Mouse (Mus musculus): ENCODE data around the gene Bpi. TPM values are rescaled to one million over a fixed set of nuclear protein-coding genes. Genes with fewer than 3 reads are reported as not detected.

Bpi gene
- polyA plus RNA-seq, 1 experiment from 2014 or later: not detected

- Histone ChIP-seq H3K4me2 (peak within 1 kb of the TSS; percentile 92), H3K36me3 (replicated peaks) (no peaks in the 10 kb centered on the region), H3K27ac (peak within 1 kb of the TSS; percentile 26), H3K4me1 (peaks cover 19% of the 10 kb centered on the region), H3K9me3 (no peaks in the 10 kb centered on the region), H3K9ac (peak within 1 kb of the TSS; percentile 32), H3K4me3 (peak within 1 kb of the TSS; percentile 45), H3K27me3 (replicated peaks) (no peaks in the 10 kb centered on the region)
- under 1% methylated on average over 36 of the region's 55 CpGs for WGBS
- peak; percentile 89 for ATAC-seq (replicated peaks)
Observed at GRCm38 (mm10) chr2:158228670-158229502, 29.0 kb upstream of the Bpi start, which contains the start of gene D630003M21Rik. TSS of gene D630003M21Rik (minus strand) at chr2:158229222.

DNA sequence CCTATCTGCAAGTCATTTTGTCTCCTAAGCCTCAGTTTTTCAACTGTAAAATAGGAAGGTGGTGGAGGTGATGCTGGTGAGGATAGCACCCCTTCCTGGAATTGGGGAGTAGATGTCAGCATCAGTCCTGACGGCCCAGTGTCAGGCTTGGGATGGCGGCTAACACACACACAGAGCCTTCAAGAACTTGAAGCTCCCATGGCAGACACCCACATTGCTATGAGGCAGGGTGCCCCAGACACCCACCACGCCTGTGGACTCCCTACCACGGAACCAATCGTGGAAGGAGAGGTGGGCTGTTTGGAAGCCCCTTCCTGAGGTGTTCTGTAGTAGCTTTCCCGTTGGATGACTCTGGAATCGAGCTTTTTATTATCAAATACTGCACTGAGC is 28.4 kb upstream of the Bpi start:
- H3K36me3 ChIP-seq (replicated peaks): no peaks in the 10 kb centered on the region
- 26% methylated on average over 7 of the region's 7 CpGs for WGBS
- H3K9me3 ChIP-seq: no peaks in the 10 kb centered on the region
- peak overlapping the region; percentile 92 for H3K4me2 ChIP-seq
- H3K27me3 ChIP-seq (replicated peaks): no peaks in the 10 kb centered on the region
- H3K4me3 ChIP-seq: peak overlapping the region; percentile 45
- ATAC-seq (replicated peaks): peak; percentile 19; the same call in 1 of the 2 replicates
- H3K27ac ChIP-seq: peak overlapping the region; percentile 26
- peaks cover 19% of the 10 kb centered on the region for H3K4me1 ChIP-seq
- H3K9ac ChIP-seq: peak overlapping the region; percentile 32

DNA sequence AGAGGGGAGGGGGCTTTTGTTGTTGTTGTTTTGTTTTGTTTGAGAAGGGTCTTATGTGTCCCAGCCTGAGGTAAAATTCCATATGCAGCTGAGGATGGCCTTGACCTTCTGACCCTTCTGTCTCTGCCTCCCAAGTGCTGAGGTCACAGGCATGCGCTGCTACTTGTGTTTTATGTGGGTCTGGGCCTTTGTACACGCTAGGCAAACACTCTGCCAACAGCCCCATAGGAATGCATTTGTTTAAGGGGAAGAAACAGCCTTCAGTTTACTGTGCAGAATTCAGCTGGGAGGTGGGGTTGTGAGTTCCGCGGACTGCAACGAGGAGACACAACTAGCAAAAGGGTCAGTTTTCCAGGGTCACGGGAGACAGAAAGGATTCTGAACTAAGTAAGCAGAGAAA is 27.3 kb upstream of the Bpi start:
- Histone ChIP-seq H3K4me3 (no peak overlapping the region), H3K4me2 (no peak overlapping the region), H3K36me3 (replicated peaks) (no peaks in the 10 kb centered on the region), H3K4me1 (peaks cover 19% of the 10 kb centered on the region), H3K9ac (no peak overlapping the region), H3K9me3 (no peaks in the 10 kb centered on the region), H3K27ac (no peak overlapping the region), H3K27me3 (replicated peaks) (no peaks in the 10 kb centered on the region)
- no peak for ATAC-seq (replicated peaks)
- 27% methylated on average over 6 of the region's 6 CpGs for WGBS

GRCm38 (mm10) chr2:158231071-158231470 is 26.8 kb upstream of the Bpi start:
- no peak for ATAC-seq (replicated peaks)
- Histone ChIP-seq H3K36me3 (replicated peaks) (no peaks in the 10 kb centered on the region), H3K4me3 (no peak overlapping the region), H3K4me1 (peaks cover 19% of the 10 kb centered on the region), H3K27ac (no peak overlapping the region), H3K9me3 (no peaks in the 10 kb centered on the region), H3K9ac (no peak overlapping the region), H3K4me2 (no peak overlapping the region), H3K27me3 (replicated peaks) (no peaks in the 10 kb centered on the region)
- WGBS: 25% methylated on average over 5 of the region's 5 CpGs

GRCm38 (mm10) chr2:158232414-158232813 is 25.5 kb upstream of the Bpi start:
- H3K4me1 ChIP-seq: peaks cover 19% of the 10 kb centered on the region
- H3K27me3 ChIP-seq (replicated peaks): no peaks in the 10 kb centered on the region
- no peak overlapping the region for H3K9ac ChIP-seq
- no peaks in the 10 kb centered on the region for H3K9me3 ChIP-seq
- no peaks in the 10 kb centered on the region for H3K36me3 ChIP-seq (replicated peaks)
- no peak for ATAC-seq (replicated peaks)
- H3K4me2 ChIP-seq: no peak overlapping the region
- WGBS: 47% methylated on average over 3 of the region's 3 CpGs
- no peak overlapping the region for H3K27ac ChIP-seq
- H3K4me3 ChIP-seq: no peak overlapping the region

- H3K9ac ChIP-seq: no peak overlapping the region
- no peak overlapping the region for H3K4me3 ChIP-seq
- H3K36me3 ChIP-seq (replicated peaks): no peaks in the 10 kb centered on the region
- H3K9me3 ChIP-seq: no peaks in the 10 kb centered on the region
- H3K27ac ChIP-seq: no peak overlapping the region
- peaks cover 19% of the 10 kb centered on the region for H3K4me1 ChIP-seq
- no peaks in the 10 kb centered on the region for H3K27me3 ChIP-seq (replicated peaks)
- no peak for ATAC-seq (replicated peaks)
- H3K4me2 ChIP-seq: no peak overlapping the region
- WGBS: 84% methylated on average over 3 of the region's 3 CpGs
Observed at GRCm38 (mm10) chr2:158233106-158233505, 24.8 kb upstream of the Bpi start.

DNA sequence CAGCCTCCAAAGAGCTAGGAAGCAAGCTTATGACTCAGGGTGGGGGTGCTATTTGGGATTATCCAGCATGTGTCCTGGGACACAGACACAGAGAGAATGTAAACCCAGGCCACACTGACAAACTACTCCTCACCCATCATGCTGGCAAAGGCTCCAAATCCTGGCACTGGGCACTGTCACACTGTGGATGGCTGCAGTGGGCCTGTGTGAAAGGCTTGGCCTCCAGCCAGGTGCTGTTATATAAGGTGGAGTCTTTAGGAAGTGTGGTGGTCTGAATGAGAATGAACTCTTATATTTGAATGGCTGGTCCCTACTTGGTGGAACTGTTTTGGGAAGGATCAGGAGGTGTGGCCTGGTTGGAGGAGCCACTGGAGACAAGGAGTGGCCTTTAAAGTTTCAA is 21.2 kb upstream of the Bpi start:
- no peak for ATAC-seq (replicated peaks)
- Histone ChIP-seq H3K27ac (no peak overlapping the region), H3K36me3 (replicated peaks) (no peaks in the 10 kb centered on the region), H3K4me3 (no peak overlapping the region), H3K9me3 (no peaks in the 10 kb centered on the region), H3K27me3 (replicated peaks) (no peaks in the 10 kb centered on the region), H3K4me2 (no peak overlapping the region), H3K9ac (no peak overlapping the region), H3K4me1 (no peaks in the 10 kb centered on the region)

GRCm38 (mm10) chr2:158238101-158238500 is 19.8 kb upstream of the Bpi start:
- 89% methylated on average over 5 of the region's 5 CpGs for WGBS
- H3K27me3 ChIP-seq (replicated peaks): no peaks in the 10 kb centered on the region
- H3K36me3 ChIP-seq (replicated peaks): no peaks in the 10 kb centered on the region
- H3K4me2 ChIP-seq: no peak overlapping the region
- H3K27ac ChIP-seq: no peak overlapping the region
- H3K4me3 ChIP-seq: no peak overlapping the region
- H3K4me1 ChIP-seq: no peaks in the 10 kb centered on the region
- no peak overlapping the region for H3K9ac ChIP-seq
- ATAC-seq (replicated peaks): no peak
- H3K9me3 ChIP-seq: no peaks in the 10 kb centered on the region

GRCm38 (mm10) chr2:158241126-158241738 is 16.7 kb upstream of the Bpi start:
- H3K9ac ChIP-seq: no peak overlapping the region
- no peaks in the 10 kb centered on the region for H3K27me3 ChIP-seq (replicated peaks)
- no peaks in the 10 kb centered on the region for H3K4me1 ChIP-seq
- 46% methylated on average over 5 of the region's 5 CpGs for WGBS
- H3K4me3 ChIP-seq: no peak overlapping the region
- H3K36me3 ChIP-seq (replicated peaks): no peaks in the 10 kb centered on the region
- no peak overlapping the region for H3K4me2 ChIP-seq
- H3K9me3 ChIP-seq: no peaks in the 10 kb centered on the region
- no peak overlapping the region for H3K27ac ChIP-seq
- ATAC-seq (replicated peaks): no peak

GRCm38 (mm10) chr2:158242170-158242896 is 15.6 kb upstream of the Bpi start:
- Histone ChIP-seq H3K9ac (no peak overlapping the region), H3K4me2 (no peak overlapping the region), H3K4me1 (no peaks in the 10 kb centered on the region), H3K4me3 (no peak overlapping the region), H3K36me3 (replicated peaks) (no peaks in the 10 kb centered on the region), H3K27ac (no peak overlapping the region), H3K9me3 (no peaks in the 10 kb centered on the region), H3K27me3 (replicated peaks) (no peaks in the 10 kb centered on the region)
- ATAC-seq (replicated peaks): no peak
- WGBS: 90% methylated on average over 18 of the region's 18 CpGs

DNA sequence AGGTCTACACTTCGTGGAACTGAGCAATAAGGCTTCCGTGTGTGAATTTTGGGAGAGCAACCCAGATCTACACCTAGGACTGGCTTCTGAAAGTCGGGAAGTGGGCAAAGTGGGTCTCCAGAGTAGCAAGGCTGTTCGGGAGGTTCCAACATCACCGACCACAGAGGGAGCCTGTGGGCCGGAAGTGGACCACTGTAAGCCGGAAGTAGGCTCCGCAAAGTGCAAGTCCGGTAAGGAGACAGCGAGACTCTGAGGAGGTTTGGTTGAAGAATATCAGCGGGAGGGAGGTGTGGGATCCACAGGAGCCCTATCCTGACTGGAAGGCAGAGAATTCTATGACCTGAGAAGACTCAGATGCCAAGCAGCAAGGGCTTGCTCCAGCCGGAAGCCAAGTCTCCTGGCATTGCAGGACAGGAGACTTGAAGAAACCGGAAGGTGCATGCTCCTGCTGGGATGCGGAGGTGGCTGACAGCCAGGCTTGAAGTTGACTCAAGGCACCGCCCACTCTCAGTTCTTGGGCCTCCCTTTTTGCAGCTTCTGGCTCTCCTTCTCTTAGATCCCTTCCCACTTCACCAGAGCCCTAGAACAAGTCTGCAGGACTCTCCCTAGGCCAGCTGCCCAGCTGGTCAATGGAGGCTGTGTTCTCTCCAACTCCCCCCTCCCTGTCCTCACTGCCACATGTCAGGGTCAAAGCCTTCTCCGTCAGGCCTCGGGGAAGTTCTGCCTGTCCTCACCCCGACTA is 14.6 kb upstream of the Bpi start:
- H3K4me1 ChIP-seq: no peaks in the 10 kb centered on the region
- 87% methylated on average over 18 of the region's 18 CpGs for WGBS

More for the DNA sequence above, 14.6 kb upstream of the Bpi start:
- no peak overlapping the region for H3K4me2 ChIP-seq
- H3K27ac ChIP-seq: no peak overlapping the region
- H3K27me3 ChIP-seq (replicated peaks): no peaks in the 10 kb centered on the region
- no peak for ATAC-seq (replicated peaks)
- H3K9ac ChIP-seq: no peak overlapping the region
- H3K4me3 ChIP-seq: no peak overlapping the region
- no peaks in the 10 kb centered on the region for H3K36me3 ChIP-seq (replicated peaks)
- no peaks in the 10 kb centered on the region for H3K9me3 ChIP-seq

Measured in midbrain, embryonic 15.5 days (tissue).